Mouse (Mus musculus) adrenal gland, postnatal 10 days (tissue): ENCODE results near the gene Wdr62. TPM values are rescaled to one million over a fixed set of nuclear protein-coding genes. Genes with fewer than 3 reads are reported as not detected.
"Not testable (repeated sequence)": the region's sequence is repeated elsewhere in the genome, so short reads cannot be mapped to it uniquely, and the experiment has no call there.

Source experiments
- DNase-seq: peaks from one replicate; pipeline ENCODE4 v3.0.0; 2021; ENCODE audit warnings: mixed read lengths
- total RNA-seq, 2 experiments: library from RNA; stranded (reverse); gene quantifications; 2 replicates each; pipeline ENCODE4 v1.2.3; 2021

Wdr62 gene
- total RNA-seq, 2 experiments from 2014 or later = 12.1 to 14.3 TPM

DNA sequence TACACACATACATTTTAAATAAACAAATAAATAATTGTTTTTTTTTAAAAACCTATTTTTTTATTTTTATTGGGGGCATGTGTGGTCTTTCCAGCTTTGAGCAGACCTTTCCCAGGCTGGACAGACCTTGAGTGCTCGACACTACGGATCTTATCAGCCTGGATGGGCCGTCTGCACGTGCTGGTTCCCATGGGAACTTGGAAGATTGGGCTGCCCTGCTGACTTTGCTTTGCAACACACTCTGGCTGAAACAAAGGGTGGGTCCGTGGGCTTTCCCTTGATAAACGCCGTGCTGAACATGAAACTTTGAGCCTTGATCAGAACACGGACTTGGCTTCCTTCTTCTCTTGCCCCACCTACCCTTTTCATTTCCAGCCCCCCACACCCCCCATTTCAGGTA lies 75.8 kb downstream of the Wdr62 start:
- DNase-seq = peak; percentile 63

DNA sequence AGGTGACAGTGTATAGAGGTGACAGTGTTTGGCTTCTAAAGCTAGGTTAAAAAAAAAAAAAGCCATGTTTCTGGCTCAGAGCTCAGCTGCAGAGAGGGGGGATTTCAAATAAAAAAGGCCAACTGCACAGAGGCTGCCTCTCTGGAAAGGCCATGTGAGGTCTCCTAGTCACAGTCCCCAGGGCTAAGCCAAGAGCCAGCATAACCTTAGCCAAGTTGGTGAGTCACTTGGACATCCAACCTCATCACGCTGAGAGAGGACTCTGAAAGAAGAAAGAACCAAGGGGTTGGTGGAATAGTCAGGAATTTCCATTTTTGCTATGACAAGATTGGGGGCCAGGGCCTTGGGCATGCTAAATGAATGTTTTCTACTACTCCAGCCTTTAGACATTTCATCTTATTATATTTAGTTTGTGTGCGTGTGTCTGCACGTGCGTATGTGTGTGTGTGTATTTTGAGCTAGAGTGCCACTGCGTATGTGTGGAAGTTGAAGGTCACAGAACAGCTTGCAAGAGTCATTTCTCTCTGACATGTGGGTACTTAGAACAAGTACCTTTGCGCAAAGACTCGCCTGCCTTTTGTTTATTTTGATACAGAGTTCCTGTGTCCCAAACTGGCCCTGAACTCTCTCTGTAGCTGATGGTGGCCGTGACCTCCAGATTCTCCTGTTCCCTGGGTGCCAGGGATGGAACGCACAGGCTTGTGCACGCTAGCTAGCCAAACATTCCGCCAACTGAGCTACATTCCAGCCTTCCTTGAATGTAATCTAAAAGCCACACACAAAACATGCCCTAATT lies 77.1 kb downstream of the Wdr62 start:
- DNase-seq = peak; percentile 77

DNA sequence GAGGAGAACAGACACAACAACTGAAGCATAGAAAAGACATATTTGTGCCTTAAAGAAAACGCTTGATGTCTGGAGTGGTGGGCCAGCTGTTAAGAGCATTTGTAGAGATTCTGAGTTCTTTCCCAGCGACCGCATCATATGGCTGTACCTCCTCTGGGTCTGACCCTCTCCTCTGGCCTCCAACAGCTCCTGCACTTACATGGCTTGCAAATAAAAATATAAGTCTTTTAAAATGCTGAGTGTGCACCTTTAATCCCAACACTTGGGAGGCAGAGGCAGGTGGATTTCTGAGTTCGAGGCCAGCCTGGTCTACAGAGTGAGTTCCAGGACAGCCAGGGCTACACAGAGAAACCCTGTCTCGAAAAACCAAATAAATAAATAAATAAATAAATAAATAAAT lies 79.6 kb downstream of the Wdr62 start:
- DNase-seq = not testable (repeated sequence)

DNA sequence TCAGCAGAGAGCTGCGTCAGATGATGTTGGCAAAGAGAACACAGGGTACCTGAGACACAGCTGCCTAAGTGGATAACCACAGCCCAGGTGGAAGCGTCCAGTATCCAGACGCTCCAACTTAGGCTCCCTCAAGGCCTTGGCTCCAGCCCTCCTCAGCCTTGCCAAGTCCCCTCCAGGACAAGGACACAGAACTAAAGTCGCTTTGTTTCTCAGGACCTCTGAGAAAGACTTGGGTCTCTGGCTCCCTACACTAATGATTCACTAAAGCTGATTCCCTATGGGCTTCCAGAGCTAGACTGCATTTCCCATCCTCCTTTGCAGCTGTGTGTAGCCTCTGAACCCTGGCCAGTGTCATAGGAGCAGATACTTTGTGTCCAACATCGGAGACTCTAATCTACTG lies 80.0 kb downstream of the Wdr62 start:
- DNase-seq = no peak

DNA sequence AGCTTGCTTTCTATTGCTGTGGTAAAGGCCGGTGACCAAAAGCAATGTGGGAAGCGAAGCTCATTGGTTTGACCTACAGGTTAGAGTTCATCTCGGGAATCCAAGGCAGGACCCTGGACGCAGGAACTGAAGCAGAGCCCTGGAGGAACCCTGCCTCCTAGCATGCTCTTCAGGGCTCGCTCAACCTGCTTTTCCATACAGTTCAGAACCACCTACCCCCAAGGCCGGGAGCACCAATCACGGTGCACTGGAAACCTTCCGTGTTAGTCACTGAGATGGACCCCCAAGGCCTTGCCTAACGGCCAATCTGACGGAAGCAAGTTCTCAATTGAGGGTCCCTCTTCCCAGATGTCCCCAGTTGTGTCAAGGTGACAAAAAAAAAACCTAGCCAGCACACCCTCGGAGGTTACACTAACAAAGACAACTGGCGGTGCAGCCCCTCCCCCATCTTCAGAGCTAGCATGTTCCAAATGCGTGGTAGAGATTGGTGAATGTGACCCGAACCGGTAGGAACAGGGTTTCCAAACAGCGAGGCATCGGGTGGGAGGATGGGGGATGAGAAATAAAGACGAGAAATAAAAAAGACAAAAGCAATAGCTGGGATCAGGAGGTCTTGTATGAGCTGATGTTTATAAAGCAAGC lies 80.6 kb downstream of the Wdr62 start:
- DNase-seq = no peak

DNA sequence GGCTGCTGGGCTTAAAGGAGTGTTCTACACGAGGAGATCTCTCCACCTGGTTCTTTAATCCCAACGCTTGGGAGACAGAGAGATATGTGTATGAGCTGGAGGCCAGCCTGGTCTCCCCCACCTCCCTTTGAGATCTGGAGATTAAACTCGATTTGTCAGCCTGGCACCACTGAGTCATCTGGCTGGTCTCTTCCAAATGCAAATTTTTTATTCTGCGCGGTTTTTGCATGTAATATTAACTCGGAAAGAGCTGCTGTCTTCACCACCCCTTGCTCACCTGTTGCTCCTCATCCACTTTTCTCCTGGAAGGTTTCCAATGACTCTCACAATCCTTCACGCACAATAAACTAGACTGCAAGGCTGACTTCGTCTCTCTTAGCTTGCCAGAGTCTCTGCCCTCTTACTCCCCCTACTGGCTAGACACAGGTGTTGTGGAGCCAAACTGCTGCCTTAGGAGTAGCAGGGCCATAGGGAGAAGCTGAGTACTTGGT lies 81.7 kb downstream of the Wdr62 start, which contains the start of gene Capns1:
TSS of gene Capns1 (minus strand) at position 331 of the 491 bp plus-strand sequence.
- DNase-seq = peak; percentile 76

DNA sequence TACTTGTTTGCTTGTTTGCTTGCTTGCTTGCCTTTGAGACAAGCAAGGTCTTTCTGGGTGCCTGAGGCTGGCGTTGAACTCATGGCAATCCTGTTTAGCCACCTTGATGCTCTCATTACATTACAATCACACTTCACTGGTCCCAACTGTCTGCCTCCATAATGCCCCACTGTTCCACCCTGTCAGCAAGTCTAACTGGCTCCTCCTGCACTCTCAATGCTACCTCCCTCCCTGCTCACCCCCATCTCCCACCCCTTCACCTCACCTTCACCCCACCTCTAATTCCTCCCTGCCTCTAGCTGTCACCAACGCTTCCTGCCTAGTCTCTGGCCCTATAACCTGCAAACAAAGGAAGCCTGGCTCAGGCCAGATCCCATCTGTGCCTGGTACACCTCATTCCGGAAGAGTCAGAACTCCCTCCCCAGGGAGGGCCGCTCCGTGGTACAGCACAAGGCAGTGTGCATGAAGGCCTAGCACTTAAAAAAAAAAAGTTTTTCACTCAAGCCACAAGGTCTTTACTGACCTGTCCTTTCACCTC lies 82.6 kb downstream of the Wdr62 start:
- no peak for DNase-seq

DNA sequence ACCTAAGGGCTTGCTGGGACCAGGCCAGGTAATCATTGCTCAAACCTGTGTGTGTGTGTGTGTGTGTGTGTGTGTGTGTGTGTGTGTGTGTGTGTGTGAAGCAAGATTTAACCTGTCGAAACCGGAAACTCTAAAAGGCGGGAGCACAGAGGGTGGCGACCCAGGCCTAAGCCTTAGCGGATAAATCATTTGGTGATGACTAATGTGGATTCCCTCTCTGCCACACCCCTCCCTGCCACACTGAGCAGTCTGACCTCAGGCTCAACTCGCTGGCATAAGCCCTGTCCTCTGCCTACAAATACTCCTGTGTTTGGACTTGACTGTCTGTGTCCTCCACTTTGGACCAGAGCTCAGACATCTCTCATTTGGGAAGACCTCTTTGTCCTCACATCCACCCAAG lies 84.0 kb downstream of the Wdr62 start:
- peak; percentile 54 for DNase-seq

DNA sequence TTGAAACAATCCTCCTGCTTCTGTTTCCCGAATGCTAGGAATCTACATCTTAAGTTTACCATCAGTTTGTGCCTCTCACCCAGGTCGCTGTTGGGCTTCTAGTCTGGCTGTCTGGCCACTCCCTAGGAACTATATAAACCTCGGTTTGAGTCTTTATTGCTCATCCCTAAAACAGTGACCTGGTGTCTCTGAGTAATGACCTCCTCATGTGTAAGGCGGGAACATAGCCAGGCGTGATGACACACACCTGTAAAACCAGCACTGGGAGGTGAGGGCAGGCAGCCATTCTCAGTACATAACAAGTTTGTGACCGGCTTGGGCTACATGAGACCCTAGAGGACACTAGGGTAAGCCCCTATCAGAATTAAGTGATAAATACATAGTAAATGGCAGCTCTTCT lies 84.8 kb downstream of the Wdr62 start:
- no peak for DNase-seq

DNA sequence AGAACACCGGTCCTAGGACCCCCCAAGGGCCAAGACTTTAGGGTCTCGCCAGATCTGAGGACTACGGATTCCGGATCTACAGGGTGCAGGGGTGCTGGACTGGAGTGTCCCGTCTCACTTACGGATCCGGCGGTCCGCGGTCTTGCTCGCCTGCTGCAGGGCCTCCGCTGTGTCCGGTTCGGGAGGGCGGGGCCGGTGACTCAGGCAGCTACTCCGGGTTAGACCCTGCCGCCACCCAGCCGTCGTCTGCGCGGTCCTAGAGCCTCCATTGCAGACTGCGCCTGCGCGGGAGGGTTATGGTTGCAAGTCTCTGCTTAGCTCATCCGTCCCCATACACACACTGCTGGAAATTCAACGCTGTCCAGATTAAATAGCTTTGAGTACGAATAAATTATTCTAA lies 85.3 kb downstream of the Wdr62 start:
- DNase-seq = peak; percentile 98

DNA sequence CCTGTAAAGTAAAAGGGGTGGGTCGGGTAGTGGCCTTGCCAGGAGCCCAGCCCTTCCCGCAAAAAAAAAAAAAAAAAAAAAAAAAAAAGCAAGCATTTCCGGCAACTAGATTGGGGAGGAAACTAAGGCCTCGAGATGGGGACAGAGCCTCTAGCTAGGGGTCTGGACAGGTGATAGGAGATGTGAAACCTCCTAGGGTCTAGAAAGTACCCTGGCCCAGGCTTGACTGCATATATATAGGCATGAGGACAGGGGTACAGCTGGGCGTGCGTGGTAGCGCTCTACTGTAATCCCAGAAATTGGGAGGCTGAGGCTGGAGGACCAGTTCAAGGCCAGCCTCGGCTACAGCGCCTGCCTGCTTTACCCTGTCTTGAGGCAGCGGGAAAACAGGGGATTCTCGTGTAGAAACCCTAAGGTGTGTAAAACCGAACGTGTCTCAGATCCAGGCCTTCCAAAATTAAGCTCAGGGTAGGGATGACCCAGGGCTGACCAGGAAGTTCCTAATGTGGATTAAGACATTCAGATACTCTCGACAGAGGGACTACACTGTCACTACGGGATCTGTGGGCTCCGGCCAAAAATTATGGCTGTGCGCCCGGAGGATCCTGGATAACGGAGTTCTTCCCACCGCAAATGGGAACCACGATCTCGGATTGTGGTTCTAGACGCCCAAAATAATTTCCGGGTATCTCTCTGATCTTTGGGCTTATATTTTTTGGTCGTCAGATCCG lies 86.0 kb downstream of the Wdr62 start:
- DNase-seq = peak; percentile 68

DNA sequence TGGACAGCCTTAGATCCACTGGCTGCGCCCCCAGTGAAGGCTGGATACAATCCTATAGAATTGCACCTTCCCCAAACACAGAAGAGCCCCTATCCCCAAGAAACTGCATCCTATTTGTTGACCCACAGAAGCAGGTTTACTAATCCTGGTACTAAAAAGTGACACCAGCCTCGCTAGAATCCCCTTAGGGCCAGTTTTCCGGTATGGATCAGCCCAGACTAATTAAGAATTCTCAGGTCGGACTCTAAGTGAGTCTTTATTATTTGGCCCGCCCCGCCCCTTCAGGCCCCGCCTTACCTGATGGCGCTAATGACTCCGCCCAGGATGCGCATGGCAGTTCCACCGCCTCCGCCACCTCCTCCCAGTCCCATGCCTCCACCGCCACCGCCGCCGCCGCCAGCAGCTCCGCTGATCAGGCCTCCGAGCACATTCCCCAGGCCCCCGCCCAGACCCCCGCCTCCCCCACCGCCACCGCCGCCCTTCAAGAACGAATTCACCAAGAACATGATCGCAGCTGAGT lies 86.6 kb downstream of the Wdr62 start:
- DNase-seq = peak; percentile 89

DNA sequence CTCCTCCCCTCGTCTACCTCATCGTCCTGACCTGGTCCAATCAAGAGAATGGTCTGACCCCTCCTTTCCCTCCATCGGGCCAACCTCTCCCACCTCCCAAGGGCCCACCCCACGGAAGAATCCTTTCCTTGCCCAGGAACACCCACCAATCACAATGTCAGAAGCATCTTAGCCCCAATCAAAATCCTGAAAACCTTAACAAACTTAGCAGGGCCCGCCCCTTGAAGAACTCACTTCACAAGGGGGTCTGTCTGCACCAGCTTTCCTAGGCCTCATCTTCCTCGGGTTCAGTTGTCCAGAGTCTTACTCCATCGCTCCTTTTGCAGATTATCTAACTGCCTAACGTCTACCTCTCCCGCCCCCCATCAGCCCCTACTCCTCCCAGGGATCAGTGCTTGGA lies 87.2 kb downstream of the Wdr62 start:
- DNase-seq = no peak

DNA sequence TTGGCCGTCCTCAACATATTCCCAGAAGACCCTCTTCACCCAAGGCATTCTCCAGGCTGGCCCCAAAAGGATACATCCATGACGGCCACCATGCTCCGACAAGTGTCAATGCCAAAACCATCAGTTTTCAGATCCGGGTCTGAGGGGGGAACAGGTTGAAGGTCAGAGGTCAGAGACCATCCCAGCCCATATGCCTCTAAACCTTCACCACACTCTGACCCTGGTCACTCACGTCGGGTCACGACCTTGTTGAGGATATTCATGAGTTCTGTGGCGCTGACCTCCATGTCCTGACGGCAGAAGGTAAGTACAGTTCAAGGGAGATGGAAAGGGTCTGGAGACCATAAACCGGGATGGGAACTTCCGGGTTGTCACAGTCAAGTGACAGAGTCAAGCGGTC lies 88.1 kb downstream of the Wdr62 start:
- no peak for DNase-seq

Other genes with a start within 250 kb of the Wdr62 start
- 1 to 10 TPM; 2.3 to 2.8 TPM for gene Zfp14, start 229.0 kb downstream of the Wdr62 start, total RNA-seq
- gene Zfp82, start 207.5 kb downstream of the Wdr62 start, total RNA-seq = 1 to 10 TPM; 1.4 to 2.2 TPM
- gene Gm26920, start 190.0 kb downstream of the Wdr62 start, total RNA-seq = under 1 TPM; 0.63 to 0.73 TPM
- 1 to 10 TPM; 1.8 to 2.2 TPM for gene Zfp566, start 189.9 kb downstream of the Wdr62 start, total RNA-seq
- gene Zfp260, start 185.6 kb downstream of the Wdr62 start, total RNA-seq = 10 to 100 TPM; 42.0 to 44.7 TPM
- 1 to 10 TPM; 4.1 to 6.5 TPM for gene Zfp382, start 158.5 kb downstream of the Wdr62 start, total RNA-seq
- gene Zfp146, start 110.7 kb downstream of the Wdr62 start, total RNA-seq = 10 to 100 TPM; 57.4 to 65.2 TPM
- 1,000 to 10,000 TPM; 1,474 to 1,616 TPM for gene Cox7a1, start 96.3 kb downstream of the Wdr62 start, total RNA-seq
- gene Capns1, start 81.6 kb downstream of the Wdr62 start, total RNA-seq = 100 to 1,000 TPM; 444 to 475 TPM
- gene Polr2i, start 48.5 kb downstream of the Wdr62 start, total RNA-seq = 100 to 1,000 TPM; 103 to 108 TPM
- 10 to 100 TPM; 73.6 to 81.0 TPM for gene Tbcb, start 48.1 kb downstream of the Wdr62 start, total RNA-seq
- gene Ovol3, start 44.7 kb downstream of the Wdr62 start, total RNA-seq = not detected
- under 1 TPM; 0.61 to 0.63 TPM for gene Thap8, start 325 bp downstream of the Wdr62 start, total RNA-seq
- gene Clip3, start 11.3 kb upstream of the Wdr62 start, total RNA-seq = 10 to 100 TPM; 31.6 to 36.5 TPM
- 10 to 100 TPM; 46.8 to 49.0 TPM for gene Alkbh6, start 28.3 kb upstream of the Wdr62 start, total RNA-seq
- 10 to 100 TPM; 17.6 to 22.3 TPM for gene Syne4, start 34.4 kb upstream of the Wdr62 start, total RNA-seq
- gene E130208F15Rik, start 41.3 kb upstream of the Wdr62 start, total RNA-seq = 1 to 10 TPM; 2.8 TPM
- 10 to 100 TPM; 17.9 to 19.7 TPM for gene Sdhaf1, start 43.5 kb upstream of the Wdr62 start, total RNA-seq
- gene Lrfn3, start 82.4 kb upstream of the Wdr62 start, total RNA-seq = 10 to 100 TPM; 13.2 to 15.1 TPM
- 10 to 100 TPM; 25.8 to 29.1 TPM for gene Tyrobp, start 133.3 kb upstream of the Wdr62 start, total RNA-seq
- gene Hcst, start 139.4 kb upstream of the Wdr62 start, total RNA-seq = 1 to 10 TPM; 3.7 to 4.9 TPM
- gene Nfkbid, start 141.3 kb upstream of the Wdr62 start, total RNA-seq = 1 to 10 TPM; 2.3 to 2.4 TPM
- gene Aplp1, start 165.1 kb upstream of the Wdr62 start, total RNA-seq = 10 to 100 TPM; 26.1 to 34.3 TPM
- gene Kirrel2, start 177.3 kb upstream of the Wdr62 start, total RNA-seq = not detected
- not detected for gene Nphs1, start 177.9 kb upstream of the Wdr62 start, total RNA-seq
- gene Prodh2, start 213.2 kb upstream of the Wdr62 start, total RNA-seq = 10 to 100 TPM; 26.0 to 56.1 TPM